Mouse (Mus musculus) liver, postnatal 0 days (tissue): Measurements from ENCODE around the gene Plscr1.

Experiments
- CTCF ChIP-seq: sonication (generic); IDR thresholded peaks from 2 replicates; pipeline ENCODE4 v1.5.1; 2016; ENCODE audit warnings: antibody characterized with exemption, low read depth
- EP300 ChIP-seq: IDR thresholded peaks from 2 replicates; pipeline ENCODE4 v1.6.1; 2016; ENCODE audit warnings: antibody characterized with exemption, low read depth, mild to moderate bottlenecking

GRCm38 (mm10) chr9:92298288-92298687 is 48.7 kb downstream of the Plscr1 start:
- TF ChIP-seq EP300 (no peak), CTCF (no peak)
